Mouse (Mus musculus) retina, embryonic 14.5 days (tissue): ENCODE results near the gene Acaa1b.

Source experiments
- DNase-seq: peaks from one replicate; pipeline ENCODE4 v3.0.0-alpha.2; 2015; ENCODE audit warnings: low spot score

Gene Acaa1b

DNA sequence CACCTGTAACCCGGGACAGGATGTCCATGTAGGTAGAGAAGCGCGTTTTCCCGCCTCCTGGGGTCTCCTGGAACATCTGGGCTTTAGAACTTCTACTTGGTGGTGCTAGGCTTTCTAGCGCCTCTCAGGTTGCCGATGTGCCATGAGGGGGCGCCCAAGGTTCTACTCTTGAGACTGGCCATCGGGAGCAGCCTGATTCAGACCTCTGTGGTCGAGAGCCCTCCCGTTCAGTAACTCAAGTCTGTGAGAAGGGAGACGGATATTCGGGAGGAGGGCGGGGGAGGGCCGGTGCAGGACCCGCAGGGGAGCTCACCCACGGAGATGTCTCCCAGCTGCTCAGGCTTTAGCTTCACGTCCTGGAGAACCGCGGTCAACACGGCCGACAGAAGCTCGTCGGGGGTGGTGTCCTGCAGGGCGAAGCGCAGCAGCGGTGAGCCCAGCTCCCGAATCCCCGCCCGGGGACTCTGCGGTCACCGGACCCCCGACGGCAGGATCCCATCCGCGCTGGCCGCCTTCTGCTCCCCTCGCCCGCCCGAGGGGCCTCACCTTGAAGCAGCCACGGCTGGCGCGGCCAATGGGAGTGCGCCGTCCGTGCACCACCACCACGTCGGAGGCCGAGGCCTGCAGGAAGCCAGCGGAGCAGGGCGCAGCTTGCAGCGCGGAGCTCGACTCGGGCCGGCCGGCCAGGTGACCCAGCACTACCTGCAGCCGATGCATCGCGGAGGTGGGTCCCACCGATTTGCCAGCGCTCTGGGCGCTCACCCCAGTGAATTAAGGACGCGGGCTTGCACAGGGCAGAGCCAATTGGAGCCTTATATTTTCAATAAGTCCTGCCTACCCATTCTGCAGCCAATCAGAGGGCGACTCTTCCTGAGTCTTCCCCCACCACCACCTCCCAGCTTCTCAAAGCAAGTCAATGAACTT, at the start of gene Acaa1b:
TSS of gene Acaa1b (minus strand) at position 816 of the 924 bp plus-strand sequence.
- DNase-seq, result peak; percentile 90

DNA sequence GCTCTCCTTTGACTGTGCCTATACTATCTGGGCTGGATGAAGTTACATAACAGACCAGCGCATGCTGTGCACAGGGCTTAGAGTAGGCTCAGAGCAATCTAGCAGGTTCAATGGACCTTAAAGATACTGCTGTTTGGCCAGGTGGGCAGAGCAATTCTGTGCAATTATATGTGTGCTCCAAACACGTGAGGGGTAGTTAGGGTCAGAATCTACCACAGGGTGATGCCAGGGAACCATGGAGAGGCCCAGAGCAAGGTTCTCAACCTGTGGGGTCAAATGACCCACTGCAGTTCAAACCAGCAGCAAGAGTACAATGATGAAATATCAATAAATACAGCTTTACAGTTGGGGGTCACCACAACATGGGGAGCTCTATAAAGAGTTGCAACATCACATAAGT, 49.8 kb upstream of the Acaa1b start:
- no peak for DNase-seq

DNA sequence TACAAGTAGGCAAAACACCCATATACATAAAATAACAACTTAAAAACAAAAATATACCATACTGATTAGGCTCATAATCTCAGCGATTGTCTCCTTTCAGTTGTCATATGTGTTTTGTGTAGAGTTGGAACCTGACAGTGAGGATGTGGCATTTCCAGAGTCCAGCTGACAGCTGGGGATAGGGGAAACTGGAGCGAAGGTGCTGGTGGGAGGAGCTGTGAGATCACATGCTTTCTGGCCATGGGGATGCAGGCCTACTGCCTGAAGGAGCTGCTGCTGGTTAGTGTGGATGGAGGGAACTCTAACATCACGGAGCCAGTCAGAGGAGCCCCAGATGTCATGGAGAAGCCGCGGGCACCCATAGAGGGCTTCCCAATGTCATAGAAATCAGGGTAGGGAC, 48.9 kb upstream of the Acaa1b start:
- no peak for DNase-seq

DNA sequence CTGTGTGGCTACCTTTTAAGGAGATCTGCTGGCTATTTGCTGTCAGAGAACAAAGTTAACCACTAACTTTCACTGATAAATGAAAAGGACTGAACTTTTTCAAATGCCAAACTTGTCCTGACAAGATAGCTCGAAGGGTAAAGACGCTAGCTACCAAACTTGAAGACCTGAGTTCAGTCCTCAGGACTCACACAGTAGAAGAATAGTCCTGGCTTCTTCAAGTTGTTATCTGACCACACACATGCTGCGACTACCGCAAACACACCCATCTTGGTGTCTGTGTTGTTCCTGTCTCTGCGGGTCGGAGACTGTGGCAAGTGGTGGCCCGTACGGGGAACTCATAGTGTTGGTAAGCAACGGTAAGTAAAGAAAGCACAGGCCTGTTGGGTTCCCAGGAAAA, 46.7 kb upstream of the Acaa1b start:
- DNase-seq, result no peak

DNA sequence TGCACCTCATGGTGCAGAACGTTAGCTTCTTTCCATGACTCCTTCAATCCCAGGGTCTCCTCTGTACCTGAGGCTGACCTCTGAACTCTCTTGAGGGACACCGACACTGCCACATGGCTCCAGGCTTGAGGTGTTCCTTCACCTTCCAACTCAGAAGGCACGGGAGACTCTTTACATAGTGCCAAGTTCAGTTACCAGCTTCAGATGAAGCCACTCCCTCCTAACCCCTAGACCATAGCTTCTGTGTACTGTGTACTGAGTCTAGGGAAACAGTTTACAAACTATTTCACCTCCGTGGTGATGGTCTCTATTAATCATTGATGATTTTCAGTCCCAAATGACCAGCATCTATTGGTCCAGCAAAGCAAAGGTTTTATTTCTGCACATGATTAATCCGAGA, 44.8 kb upstream of the Acaa1b start:
- DNase-seq, result no peak

DNA sequence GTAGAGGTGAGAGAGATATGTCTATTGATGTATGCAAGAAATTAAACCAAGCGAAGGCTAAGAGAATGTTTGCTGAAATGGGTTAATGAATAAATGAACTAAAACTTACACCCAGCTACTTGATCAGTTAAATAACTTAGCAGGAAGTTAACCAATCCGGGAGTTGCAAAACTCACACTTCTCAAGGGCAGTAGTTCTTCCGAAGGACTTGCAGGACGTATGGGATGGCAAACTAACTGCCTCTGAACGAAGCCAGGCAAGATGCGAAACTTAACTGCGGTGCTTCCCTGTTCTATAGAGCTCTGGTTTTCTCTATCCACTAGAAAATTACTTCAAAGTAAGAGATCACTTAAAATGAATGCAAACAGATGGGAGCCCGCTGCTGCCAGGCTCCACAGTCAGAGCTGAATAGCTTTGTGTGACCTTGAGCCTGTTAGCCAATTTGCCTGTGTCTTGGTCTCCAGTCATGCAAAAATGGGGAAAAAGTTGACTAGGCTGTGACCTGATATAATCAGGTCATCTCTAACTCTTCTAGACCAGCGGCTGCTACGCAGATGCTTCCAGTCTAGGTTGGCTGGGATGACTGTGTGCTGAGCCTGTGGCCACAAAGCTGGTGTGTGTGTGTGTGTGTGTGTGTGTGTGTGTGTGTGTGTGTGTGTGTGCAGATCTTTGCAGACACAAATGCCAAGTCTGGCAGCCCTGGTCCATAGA, 42.4 kb upstream of the Acaa1b start:
- peak; percentile 23 for DNase-seq

DNA sequence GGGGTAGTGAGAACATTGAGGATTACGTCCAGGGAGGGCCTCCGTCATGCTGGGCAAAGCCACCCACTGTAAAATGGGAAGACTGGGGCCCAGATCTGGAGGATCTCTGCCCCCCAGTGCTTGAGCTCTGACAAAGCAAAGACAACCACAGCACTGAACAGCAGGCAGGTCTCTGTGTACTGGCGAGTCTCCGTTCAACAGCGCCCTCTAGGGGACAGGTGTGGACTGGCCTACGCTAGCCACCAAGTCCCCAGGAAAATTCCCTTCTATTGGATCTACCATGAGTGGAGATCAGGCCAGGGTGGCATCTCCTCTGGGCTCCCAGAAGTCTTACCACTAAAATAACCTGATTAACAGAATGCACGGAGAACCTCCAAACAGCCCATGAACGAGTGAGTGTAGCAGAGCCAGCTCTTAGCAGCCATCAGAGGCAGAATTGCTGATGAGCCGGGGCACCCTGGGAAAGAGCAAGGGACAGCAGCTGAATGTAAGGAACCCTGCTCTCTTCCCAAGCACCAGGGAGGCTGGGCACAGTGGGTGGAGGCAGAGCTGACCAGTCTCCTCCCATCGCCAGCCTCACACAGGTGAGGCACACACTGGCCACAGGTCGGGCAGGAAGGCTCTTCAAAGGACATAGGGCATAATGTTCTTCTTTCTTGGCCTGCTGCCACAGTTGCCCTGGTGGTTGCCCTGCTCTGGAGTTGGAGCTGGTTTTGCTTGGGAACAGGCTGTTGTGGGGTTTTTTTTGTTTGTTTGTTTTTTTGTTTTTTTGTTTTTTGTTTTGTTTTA, 35.5 kb upstream of the Acaa1b start:
- DNase-seq, result peak; percentile 38

DNA sequence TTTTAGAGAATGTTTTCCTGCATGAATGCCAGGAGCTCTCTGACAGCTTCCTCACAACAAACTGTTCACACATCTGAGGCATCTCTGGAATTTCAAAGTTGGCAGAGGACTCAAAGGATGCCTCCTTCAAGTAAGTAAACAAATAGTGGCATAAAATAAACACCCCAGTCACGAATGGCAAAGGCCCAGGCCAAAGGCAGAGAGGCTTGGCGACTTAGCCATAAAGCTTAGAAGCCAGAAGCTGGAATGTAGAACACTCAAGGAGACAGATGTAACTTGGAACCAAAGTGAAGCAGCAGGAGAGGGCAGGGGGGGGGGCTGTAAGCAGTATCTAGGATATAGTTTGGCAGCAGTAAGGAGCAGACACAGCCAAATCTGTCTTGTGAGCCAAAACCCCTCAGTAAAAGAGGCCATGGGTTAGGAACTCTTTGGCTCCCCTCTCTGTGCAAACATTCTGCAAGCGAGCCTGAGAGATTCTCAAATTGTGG, 24.4 kb upstream of the Acaa1b start:
- DNase-seq, result no peak

DNA sequence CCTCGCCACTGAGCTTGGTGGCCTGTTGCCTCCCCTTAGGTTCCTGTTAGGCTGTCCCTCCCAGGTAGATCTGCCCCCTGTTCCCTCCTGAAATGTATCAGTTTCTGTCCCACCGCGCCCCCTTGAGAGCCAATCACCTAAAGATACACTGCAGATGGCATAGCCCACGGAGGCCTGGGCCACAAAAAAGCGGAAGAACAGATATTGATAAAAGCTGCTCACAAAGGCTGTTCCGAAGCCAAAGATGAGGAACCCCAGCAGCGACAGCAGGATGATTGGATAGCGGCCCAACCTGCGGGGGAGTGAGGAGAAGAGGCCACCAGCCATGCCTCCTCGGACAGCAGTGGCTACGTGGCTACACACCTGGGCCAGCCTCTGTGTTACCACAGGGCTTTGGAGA, 22.4 kb upstream of the Acaa1b start:
- DNase-seq, result no peak

DNA sequence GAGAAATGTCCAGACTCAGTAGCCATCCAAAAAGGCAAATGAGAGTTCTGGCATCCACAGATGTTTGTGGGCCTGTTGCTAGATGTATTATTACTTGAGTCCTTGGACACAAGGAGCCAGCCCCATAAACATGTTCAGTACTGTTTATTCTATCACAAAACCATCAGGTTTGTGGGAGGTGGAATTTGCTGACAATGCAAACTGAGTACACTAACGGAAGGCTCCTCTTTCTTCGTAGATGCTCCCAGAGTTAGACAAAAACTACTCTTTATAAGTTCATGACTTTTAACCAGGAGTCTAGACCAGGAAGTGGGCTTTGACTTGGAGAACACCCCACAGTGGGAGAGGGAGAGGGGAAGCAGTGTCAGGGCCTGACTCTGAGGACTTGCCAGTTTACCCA, 10.7 kb upstream of the Acaa1b start:
- DNase-seq, result no peak

DNA sequence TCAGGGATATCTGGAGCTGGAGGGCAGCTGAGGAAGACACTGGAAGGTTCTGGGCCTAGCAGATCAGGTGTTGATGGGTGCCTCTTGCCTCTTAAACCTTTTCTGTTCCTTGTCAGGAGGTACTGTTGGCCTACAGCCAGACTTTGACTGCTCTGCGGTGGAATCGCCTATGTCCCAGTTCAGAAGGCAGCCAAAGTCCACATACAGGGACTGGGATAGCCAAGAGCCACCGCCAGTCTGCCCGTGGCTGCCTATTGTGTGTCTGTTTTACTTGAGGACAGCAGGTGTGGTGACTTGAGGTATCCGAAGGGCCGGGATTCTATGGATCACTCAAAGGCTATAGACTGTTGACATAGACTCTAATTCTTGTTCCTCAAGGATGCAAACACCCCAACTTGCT, 8.7 kb upstream of the Acaa1b start:
- no peak for DNase-seq

DNA sequence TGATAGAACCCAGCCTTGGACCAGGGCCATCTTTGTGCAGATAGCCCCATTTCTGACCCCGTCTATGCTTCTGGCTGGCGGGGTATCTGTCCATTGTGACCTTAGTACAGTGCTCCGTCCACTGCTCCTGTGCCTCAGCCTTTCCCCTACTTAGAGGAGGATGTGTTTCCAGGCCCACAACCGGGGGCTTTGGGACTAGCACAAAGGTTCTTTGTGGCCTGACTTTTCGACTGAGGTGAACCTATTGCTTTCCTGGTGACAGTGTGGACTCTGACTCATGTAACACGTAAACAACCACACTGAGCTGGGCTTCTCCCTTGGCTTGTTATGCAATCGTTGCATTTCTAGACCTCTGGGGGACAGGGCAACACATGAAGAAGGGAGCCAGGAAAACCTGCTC, 7.8 kb upstream of the Acaa1b start:
- DNase-seq, result no peak

DNA sequence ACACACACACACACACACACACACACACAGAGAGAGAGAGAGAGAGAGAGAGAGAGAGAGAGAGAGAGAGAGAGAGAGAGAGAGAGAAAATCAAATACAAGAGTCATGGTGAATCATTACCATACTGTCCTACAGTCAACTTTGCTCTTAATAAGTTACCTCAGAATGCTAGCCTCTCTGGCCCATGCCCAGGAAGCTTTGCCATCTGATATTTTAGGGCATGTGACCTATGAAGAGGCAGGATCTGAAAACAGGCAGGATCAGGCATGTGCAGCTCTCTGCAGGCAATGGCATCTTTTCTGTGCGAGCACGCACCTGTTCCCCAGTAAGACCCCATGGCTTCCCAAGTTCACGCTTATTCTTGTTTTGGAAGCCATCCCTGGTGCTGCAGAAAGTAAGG, 3.8 kb upstream of the Acaa1b start:
- DNase-seq, result no peak

DNA sequence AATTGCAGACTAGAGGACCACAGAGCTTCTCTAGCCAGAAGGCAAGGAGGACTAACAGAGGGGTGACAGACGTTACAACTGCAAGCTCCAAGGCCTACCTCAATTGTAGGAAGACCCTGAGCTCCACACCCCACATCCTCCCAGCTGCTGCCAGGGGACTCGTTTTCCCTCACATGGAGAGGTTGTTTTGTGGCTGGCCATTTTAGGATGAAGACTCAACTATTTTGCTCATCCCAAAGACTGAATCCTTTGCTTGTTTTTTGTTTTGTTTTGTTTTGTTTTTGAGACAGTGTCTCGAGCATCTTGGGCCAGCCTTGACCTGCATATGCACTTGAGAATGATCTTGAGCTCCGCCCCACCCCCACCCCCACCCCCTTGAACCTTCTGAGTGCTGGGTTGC, 2.0 kb upstream of the Acaa1b start, which contains the start of gene Gm47289:
TSS of gene Gm47289 (plus strand) at position 301 of the 400 bp plus-strand sequence.
- DNase-seq, result no peak

DNA sequence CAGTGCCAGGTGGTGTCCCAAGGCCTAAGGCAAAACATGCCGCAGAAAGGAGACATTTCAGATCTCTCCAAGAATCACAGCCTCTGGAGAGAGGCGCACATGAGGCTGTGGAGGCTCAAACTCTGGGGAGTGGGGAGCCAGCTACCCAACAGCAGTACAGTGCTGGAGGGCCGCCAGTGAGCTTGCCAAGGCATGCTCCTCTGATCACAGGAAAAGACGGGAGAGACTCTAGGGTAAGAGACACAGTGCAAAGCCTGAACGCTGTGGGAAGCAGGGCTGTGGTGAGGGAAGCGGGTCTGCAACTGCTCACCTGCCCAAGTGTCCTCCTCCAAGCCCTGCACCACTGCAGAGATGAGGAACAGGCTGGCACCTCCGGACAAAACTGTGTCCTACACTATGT, 1.1 kb downstream of the Acaa1b start:
- no peak for DNase-seq

DNA sequence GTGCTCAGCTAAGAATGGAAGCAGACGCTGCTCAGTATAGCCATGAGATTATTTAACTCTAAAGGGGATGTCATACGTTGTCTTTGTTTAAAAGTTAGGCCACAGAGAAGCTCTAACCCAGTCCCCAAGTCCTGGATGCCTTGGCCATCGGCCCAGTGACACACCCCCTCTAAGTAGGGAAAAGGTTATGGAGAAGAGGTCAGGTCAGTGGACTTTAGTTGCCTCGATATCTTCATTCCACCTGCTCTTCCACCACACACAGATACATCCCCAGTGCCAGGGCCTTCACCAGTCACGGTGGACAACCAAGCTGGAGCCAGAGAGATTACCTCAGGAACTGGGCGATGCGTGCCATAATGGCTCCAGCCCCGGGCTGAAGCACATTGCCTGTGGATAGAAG, 1.5 kb downstream of the Acaa1b start:
- DNase-seq, result no peak

DNA sequence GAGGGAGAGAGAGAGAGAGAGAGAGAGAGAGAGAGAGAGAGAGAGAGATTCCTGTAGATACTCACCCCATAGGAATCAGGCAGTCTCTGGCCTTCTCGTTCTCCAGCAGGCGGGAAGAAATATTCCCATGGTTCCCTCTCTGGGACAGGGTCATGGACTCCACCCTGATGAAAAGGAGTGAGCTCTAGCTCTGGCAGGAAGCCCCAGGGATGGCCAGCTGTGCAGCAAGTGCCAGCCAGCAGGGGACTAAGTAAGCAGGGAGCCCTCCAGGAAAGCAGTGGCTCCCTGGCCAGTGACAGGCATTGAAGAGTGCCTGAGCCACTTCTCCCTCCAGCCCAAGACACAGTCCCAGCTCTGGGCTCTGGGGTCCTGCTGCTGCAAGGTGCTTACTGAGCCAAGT, 5.1 kb downstream of the Acaa1b start:
- no peak for DNase-seq

DNA sequence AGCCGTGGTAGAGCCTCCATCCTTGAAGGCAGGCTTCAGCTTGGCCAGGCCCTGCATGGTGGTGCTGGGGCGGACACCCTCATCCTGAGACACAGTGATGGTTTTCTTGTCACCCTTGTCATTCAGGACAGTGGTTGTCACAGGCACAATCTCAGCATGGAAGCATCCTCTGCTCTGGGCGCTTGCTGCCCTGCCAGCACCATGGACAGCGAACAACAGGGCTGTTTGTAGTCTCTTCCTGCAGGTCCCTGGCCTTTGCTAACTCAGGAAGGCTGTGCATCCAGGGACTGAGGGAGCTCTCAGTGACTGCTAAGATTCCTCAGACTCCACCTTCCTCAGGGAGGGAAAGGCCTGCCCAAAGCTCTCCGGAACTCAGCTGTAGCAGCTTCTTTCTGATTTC, 7.3 kb downstream of the Acaa1b start:
- peak; percentile 62 for DNase-seq

DNA sequence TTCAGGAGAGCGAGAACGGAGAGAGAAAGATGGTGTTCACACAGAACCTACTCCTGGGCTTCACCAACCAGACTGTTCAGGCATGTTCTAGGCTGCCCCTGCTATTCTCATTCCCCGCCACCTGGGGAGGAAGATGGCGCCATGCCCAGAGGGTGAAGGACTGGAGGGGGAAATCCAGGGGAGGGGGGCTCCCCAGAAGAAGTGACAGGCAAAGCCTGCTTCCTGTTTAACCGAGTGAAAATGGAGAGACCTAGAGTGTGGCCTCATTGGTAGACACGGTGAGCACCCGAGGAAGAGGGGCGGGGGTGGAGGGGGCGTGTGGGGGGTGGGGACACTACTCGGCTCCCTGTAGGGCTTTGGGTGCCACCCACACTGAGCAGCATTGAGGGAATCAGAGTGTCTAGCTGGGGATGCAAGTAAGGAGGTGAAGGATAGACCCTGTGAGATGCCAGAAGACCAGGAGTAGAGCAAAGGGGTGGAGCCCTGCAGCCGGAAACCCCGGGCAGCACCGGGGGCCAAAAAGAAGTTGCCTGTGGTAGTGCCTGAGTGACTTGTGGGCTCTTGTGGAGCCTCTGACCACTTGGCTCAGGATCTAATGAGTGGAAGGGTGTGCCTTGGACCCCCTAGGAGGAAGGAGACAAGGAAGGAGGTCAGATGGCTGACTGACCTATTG, 10.7 kb downstream of the Acaa1b start:
- DNase-seq, result no peak

DNA sequence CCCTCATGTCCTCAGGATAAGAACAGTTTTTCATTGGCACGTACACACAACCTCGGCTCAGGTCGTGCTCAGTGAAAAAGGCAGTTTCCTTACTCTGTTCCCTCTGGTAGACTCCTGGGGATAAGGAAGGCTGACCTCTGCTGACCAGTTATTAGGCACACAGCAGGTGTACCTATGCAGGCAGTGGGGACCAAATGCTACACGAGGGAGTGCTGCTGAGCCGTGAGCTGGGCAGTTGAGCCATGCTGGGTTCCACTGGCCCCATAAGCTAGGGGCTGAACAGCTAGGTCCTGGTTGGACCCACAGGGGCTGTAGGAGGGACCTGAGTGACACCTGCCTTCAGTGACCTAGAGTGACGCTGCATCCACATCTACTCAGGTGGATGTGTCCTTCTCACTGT, 11.3 kb downstream of the Acaa1b start:
- no peak for DNase-seq

DNA sequence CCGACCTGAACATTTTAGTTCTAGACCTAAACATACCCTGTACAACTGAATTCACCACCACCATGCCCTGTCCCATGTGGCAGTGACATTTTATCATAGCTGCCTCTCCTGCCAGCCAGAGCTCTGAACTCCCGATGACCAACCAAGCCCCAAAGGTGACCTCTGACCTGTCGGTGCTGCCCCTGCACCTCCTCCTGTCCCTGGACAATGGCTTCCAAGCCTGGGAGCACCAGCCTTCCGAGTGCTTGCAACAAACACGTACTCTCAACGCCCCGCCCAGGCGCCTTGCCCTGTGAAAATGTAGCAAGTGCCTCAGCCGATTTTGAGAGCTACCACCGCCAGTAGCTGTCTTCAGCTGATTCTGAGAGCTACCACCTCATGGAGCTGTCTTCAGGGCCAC, 11.8 kb downstream of the Acaa1b start:
- DNase-seq, result no peak

DNA sequence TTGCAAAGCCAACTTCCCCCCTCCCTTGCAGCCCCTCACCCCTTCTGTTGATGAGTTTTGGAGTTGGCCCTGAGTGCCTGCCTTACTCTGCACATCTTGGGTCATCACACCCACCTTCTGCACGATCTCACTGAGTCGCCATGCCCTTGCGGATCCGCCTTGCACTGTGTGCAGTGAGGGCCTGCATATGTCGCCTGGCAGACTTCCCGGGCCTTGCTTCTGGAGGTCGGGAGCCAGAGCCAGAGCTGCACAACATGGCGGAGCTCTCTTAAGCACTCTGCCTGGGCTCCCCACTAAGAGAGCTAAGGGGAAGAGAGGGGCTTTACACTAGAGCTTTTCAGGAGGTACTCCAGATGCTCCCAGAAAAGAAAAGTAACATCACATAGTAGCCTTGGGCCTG, 12.2 kb downstream of the Acaa1b start:
- DNase-seq, result no peak
